Mouse (Mus musculus): ENCODE data around the gene Ephb4. TPM values are rescaled to one million over a fixed set of nuclear protein-coding genes. Genes with fewer than 3 reads are reported as not detected.

Gene Ephb4
- polyA plus RNA-seq, 1 experiment = 27.5 TPM

- 1% methylated on average over 55 of the region's 55 CpGs for WGBS
- H3K27ac ChIP-seq (ENCODE audit: insufficient read depth, low read depth, low read length) = peak overlapping the region; percentile 67
- peaks cover 11% of the 10 kb centered on the region for H3K36me3 ChIP-seq (ENCODE audit: control insufficient read depth, insufficient read depth, low read length)
- H3K4me1 ChIP-seq (ENCODE audit: control insufficient read depth, insufficient read depth, insufficient read length, low read length) = peaks cover 13% of the 10 kb centered on the region
- TF ChIP-seq POLR2A (IDR thresholded peaks at IDR 0.05; ENCODE audit: low read depth, low read length) (no peak), CTCF (IDR thresholded peaks at IDR 0.05; ENCODE audit: extremely low read depth, insufficient read length, insufficient replicate concordance, low read depth, low read length) (no peak)
- no peaks in the 10 kb centered on the region for H3K27me3 ChIP-seq (ENCODE audit: control insufficient read depth, insufficient read depth, low read length)
- H3K4me3 ChIP-seq (ENCODE audit: low read depth, low read length) = peak overlapping the region; percentile 72
These were observed 522 bp downstream of the Ephb4 start for GRCm38 (mm10) chr5:137350205-137351057.

- peaks cover 13% of the 10 kb centered on the region for H3K4me1 ChIP-seq (ENCODE audit: control insufficient read depth, insufficient read depth, insufficient read length, low read length)
- H3K36me3 ChIP-seq (ENCODE audit: control insufficient read depth, insufficient read depth, low read length) = peaks cover 11% of the 10 kb centered on the region
- H3K4me3 ChIP-seq (ENCODE audit: low read depth, low read length) = peak overlapping the region; percentile 72
- no peak for TF ChIP-seq POLR2A (IDR thresholded peaks at IDR 0.05; ENCODE audit: low read depth, low read length)
- TF ChIP-seq CTCF (IDR thresholded peaks at IDR 0.05; ENCODE audit: extremely low read depth, insufficient read length, insufficient replicate concordance, low read depth, low read length) = no peak
- WGBS = 8% methylated on average over 8 of the region's 8 CpGs
- H3K27ac ChIP-seq (ENCODE audit: insufficient read depth, low read depth, low read length) = 0 out of 2 replicates have a peak overlapping the region, but pooled peaks have one; percentile 3
- H3K27me3 ChIP-seq (ENCODE audit: control insufficient read depth, insufficient read depth, low read length) = no peaks in the 10 kb centered on the region
These were observed 1.1 kb downstream of the Ephb4 start for GRCm38 (mm10) chr5:137351058-137351380.

GRCm38 (mm10) chr5:137351394-137351793, 1.5 kb downstream of the Ephb4 start:
- peak overlapping the region; percentile 72 for H3K4me3 ChIP-seq (ENCODE audit: low read depth, low read length)
- WGBS = 12% methylated on average over 4 of the region's 4 CpGs
- TF ChIP-seq POLR2A (IDR thresholded peaks at IDR 0.05; ENCODE audit: low read depth, low read length) (0 out of 2 replicates have a peak, but pooled peaks have one; percentile 25), CTCF (IDR thresholded peaks at IDR 0.05; ENCODE audit: extremely low read depth, insufficient read length, insufficient replicate concordance, low read depth, low read length) (no peak)

GRCm38 (mm10) chr5:137352011-137352975, 2.4 kb downstream of the Ephb4 start:
- Histone ChIP-seq H3K4me3 (ENCODE audit: low read depth, low read length) (peak overlapping the region; percentile 72), H3K4me1 (ENCODE audit: control insufficient read depth, insufficient read depth, insufficient read length, low read length) (peaks cover 13% of the 10 kb centered on the region), H3K27me3 (ENCODE audit: control insufficient read depth, insufficient read depth, low read length) (no peaks in the 10 kb centered on the region), H3K36me3 (ENCODE audit: control insufficient read depth, insufficient read depth, low read length) (peaks cover 20% of the 10 kb centered on the region), H3K27ac (ENCODE audit: insufficient read depth, low read depth, low read length) (peak overlapping the region; percentile 15; the same call in 1 of the 2 replicates)
- WGBS = 16% methylated on average over 16 of the region's 16 CpGs
- TF ChIP-seq CTCF (IDR thresholded peaks at IDR 0.05; ENCODE audit: extremely low read depth, insufficient read length, insufficient replicate concordance, low read depth, low read length) (no peak), POLR2A (IDR thresholded peaks at IDR 0.05; ENCODE audit: low read depth, low read length) (no peak)

More at GRCm38 (mm10) chr5:137351394-137351793, 1.5 kb downstream of the Ephb4 start:
- H3K4me1 ChIP-seq (ENCODE audit: control insufficient read depth, insufficient read depth, insufficient read length, low read length) = peaks cover 13% of the 10 kb centered on the region
- H3K27me3 ChIP-seq (ENCODE audit: control insufficient read depth, insufficient read depth, low read length) = no peaks in the 10 kb centered on the region
- peaks cover 15% of the 10 kb centered on the region for H3K36me3 ChIP-seq (ENCODE audit: control insufficient read depth, insufficient read depth, low read length)
- H3K27ac ChIP-seq (ENCODE audit: insufficient read depth, low read depth, low read length) = peak overlapping the region; percentile 15; the same call in 1 of the 2 replicates

- TF ChIP-seq POLR2A (IDR thresholded peaks at IDR 0.05; ENCODE audit: low read depth, low read length) = no peak
- TF ChIP-seq CTCF (IDR thresholded peaks at IDR 0.05; ENCODE audit: extremely low read depth, insufficient read length, insufficient replicate concordance, low read depth, low read length) = no peak
- Histone ChIP-seq H3K27me3 (ENCODE audit: control insufficient read depth, insufficient read depth, low read length) (no peaks in the 10 kb centered on the region), H3K36me3 (ENCODE audit: control insufficient read depth, insufficient read depth, low read length) (peaks cover 31% of the 10 kb centered on the region), H3K27ac (ENCODE audit: insufficient read depth, low read depth, low read length) (no peak overlapping the region), H3K4me3 (ENCODE audit: low read depth, low read length) (peak overlapping the region; percentile 29), H3K4me1 (ENCODE audit: control insufficient read depth, insufficient read depth, insufficient read length, low read length) (peaks cover 13% of the 10 kb centered on the region)
- WGBS = 66% methylated on average over 17 of the region's 17 CpGs
These were observed 4.2 kb downstream of the Ephb4 start for GRCm38 (mm10) chr5:137354091-137354490.

- Histone ChIP-seq H3K27me3 (ENCODE audit: control insufficient read depth, insufficient read depth, low read length) (no peaks in the 10 kb centered on the region), H3K27ac (ENCODE audit: insufficient read depth, low read depth, low read length) (no peak overlapping the region), H3K4me1 (ENCODE audit: control insufficient read depth, insufficient read depth, insufficient read length, low read length) (peaks cover 3% of the 10 kb centered on the region), H3K36me3 (ENCODE audit: control insufficient read depth, insufficient read depth, low read length) (peaks cover 64% of the 10 kb centered on the region), H3K4me3 (ENCODE audit: low read depth, low read length) (no peak overlapping the region)
- WGBS = 42% methylated on average over 7 of the region's 7 CpGs
- TF ChIP-seq POLR2A (IDR thresholded peaks at IDR 0.05; ENCODE audit: low read depth, low read length) (no peak), CTCF (IDR thresholded peaks at IDR 0.05; ENCODE audit: extremely low read depth, insufficient read length, insufficient replicate concordance, low read depth, low read length) (no peak)
These were observed 8.5 kb downstream of the Ephb4 start for GRCm38 (mm10) chr5:137358382-137358781.
